Mouse (Mus musculus) midbrain, embryonic 13.5 days (tissue): ENCODE results near the gene Dapl1. TPM values are rescaled to one million over a fixed set of nuclear protein-coding genes. Genes with fewer than 3 reads are reported as not detected.

Experiments
- ATAC-seq: fragments of 200-750 bp; cut with Nextera tagmentation; 2 replicates; pipeline ENCODE4 v1.8.0; 2017; ENCODE audit warnings: mild to moderate bottlenecking, moderate TSS enrichment, moderate library complexity
- H3K27ac ChIP-seq: fragments of 300-500 bp; sonication (generic); 2 replicates; pipeline ENCODE4 v1.5.1; 2015; ENCODE audit warnings: inconsistent platforms, mild to moderate bottlenecking, moderate library complexity
- H3K27me3 ChIP-seq: fragments of 300-500 bp; sonication (generic); 2 replicates; pipeline ENCODE4 v1.6.1; 2015; ENCODE audit warnings: mild to moderate bottlenecking, inconsistent platforms
- H3K36me3 ChIP-seq: fragments of 300-500 bp; sonication (generic); 2 replicates; pipeline ENCODE4 v1.6.1; 2015; ENCODE audit warnings: mild to moderate bottlenecking, inconsistent platforms
- H3K4me1 ChIP-seq: fragments of 300-500 bp; sonication (generic); replicated peaks from 2 replicates; pipeline ENCODE4 v1.6.1; 2015; ENCODE audit warnings: inconsistent platforms
- H3K4me2 ChIP-seq: fragments of 300-500 bp; sonication (generic); replicated peaks from 2 replicates; pipeline ENCODE4 v1.6.1; 2015; ENCODE audit warnings: moderate library complexity, mild to moderate bottlenecking, inconsistent platforms
- H3K4me3 ChIP-seq: fragments of 300-500 bp; sonication (generic); replicated peaks from 2 replicates; pipeline ENCODE4 v1.5.1; 2015; ENCODE audit warnings: mild to moderate bottlenecking, inconsistent platforms
- H3K9ac ChIP-seq: fragments of 300-500 bp; sonication (generic); replicated peaks from 2 replicates; pipeline ENCODE4 v1.6.1; 2015; ENCODE audit warnings: mild to moderate bottlenecking, inconsistent platforms
- H3K9me3 ChIP-seq: fragments of 300-500 bp; sonication (generic); 2 replicates; pipeline ENCODE4 v1.6.1; 2016; ENCODE audit warnings: mild to moderate bottlenecking, inconsistent platforms
- WGBS: fragments of 180-500 bp; shearing (Covaris S2); methylation state at CpG from one replicate; pipeline ENCODE4 v1.1.7; 2015; 5-methylcytosine and 5-hydroxymethylcytosine counted together
- polyA plus RNA-seq: library from polyadenylated mRNA; unstranded; fragments of >200 nt; fragmentation: Nextera tagmentation; extraction: Ambion mirVana; gene quantifications from 2 replicates; pipeline ENCODE4 v1.2.1, GENCODE M21; 2015

Dapl1 gene
- polyA plus RNA-seq, 1 experiment from 2014 or later, result 0.50 TPM

DNA sequence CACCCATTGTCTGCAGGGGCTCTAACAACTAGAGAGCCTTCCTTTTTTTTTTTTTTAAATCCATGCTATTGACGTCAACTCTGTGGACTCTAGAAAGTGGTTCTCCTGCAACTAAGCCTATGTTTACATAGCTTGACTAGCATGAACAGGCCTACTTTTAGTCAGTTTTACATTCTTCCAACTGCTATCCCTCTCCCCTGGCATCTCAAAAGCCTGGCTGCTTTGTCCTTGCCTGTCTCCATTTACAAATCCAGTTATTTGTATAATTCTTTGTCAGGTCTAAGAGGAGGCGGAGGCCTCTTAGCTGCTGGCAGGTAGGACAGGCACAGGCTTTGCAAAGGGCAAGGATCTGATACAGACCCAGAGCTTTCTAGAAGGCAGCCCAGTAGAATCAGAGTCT, 627 bp downstream of the Dapl1 start:
- Histone ChIP-seq H3K36me3 (no peaks in the 10 kb centered on the region), H3K4me1 (peaks cover 14% of the 10 kb centered on the region), H3K27ac (no peak overlapping the region), H3K27me3 (no peaks in the 10 kb centered on the region), H3K9me3 (no peaks in the 10 kb centered on the region), H3K4me2 (no peak overlapping the region), H3K4me3 (no peak overlapping the region), H3K9ac (no peak overlapping the region)
- ATAC-seq, result no peak
- 65% methylated on average over 2 of the region's 2 CpGs for WGBS

- peaks cover 14% of the 10 kb centered on the region for H3K4me1 ChIP-seq
- no peak overlapping the region for H3K27ac ChIP-seq
- WGBS, result 35% methylated on average over 4 of the region's 4 CpGs
These were observed 1.2 kb downstream of the Dapl1 start for GRCm38 (mm10) chr2:59485657-59486056.

DNA sequence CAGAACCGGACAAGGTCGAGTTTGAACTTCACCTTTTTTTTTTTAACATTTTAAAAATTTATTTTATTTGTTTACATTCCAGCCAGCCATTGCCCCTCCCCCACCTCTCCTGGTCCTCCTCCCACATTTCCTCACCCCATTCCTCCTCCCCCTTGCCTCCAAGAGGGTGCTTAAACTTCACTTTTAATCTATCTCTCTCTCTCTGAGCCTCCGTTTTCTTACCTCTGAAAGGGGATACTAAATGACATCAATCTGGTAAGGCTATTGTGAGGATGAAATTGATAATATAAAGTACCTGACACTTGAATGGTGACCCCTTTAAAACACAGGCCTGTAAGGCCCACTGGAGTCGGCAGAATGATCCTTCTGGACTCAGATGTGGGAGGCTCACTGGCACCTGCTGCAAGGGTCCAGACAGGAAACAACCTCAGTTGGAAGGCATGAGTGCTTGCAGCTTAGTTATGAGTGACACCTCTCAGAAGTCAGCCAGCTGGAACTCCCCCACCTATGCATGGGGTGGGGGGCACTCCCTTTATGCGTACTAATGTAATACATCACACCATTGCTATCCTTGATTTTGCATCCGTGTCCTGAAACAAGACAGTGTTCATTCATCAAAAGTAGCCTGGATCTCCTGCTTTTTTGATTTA, 1.9 kb downstream of the Dapl1 start:
- Histone ChIP-seq H3K9me3 (no peaks in the 10 kb centered on the region), H3K4me2 (no peak overlapping the region), H3K27me3 (no peaks in the 10 kb centered on the region), H3K9ac (no peak overlapping the region), H3K4me3 (no peak overlapping the region), H3K36me3 (no peaks in the 10 kb centered on the region), H3K27ac (no peak overlapping the region), H3K4me1 (peaks cover 14% of the 10 kb centered on the region)
- ATAC-seq, result no peak
- WGBS, result 56% methylated on average over 6 of the region's 6 CpGs

More at GRCm38 (mm10) chr2:59485657-59486056, 1.2 kb downstream of the Dapl1 start:
- Histone ChIP-seq H3K4me2 (no peak overlapping the region), H3K9me3 (no peaks in the 10 kb centered on the region), H3K4me3 (no peak overlapping the region), H3K27me3 (no peaks in the 10 kb centered on the region), H3K36me3 (no peaks in the 10 kb centered on the region), H3K9ac (no peak overlapping the region)
- peak; percentile 86 for ATAC-seq

DNA sequence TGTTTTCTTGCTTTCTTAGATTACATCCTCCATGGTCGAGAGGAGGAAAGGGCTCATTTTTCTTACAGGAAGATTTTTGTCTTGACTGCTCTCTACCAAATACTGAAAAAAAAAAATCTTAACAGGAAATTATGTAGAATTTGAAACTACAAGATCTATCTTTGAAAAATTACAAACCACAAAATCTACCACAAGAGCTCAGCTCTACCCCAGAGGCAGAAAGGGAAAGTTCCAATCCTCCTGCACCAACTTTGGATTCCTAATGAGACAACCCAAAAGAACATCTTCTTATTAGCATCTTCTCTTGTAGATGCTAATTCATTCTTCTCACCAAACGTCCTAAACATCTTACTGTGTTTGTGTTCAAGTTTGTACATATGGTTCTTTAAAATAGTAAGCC, 3.8 kb downstream of the Dapl1 start:
- ATAC-seq, result no peak
- Histone ChIP-seq H3K4me2 (no peak overlapping the region), H3K36me3 (no peaks in the 10 kb centered on the region), H3K27me3 (no peaks in the 10 kb centered on the region), H3K4me1 (peaks cover 14% of the 10 kb centered on the region), H3K9ac (no peak overlapping the region), H3K4me3 (no peak overlapping the region), H3K9me3 (no peaks in the 10 kb centered on the region), H3K27ac (no peak overlapping the region)
- 85% methylated on average over 2 of the region's 2 CpGs for WGBS

- H3K27me3 ChIP-seq, result no peaks in the 10 kb centered on the region
- H3K4me3 ChIP-seq, result no peak overlapping the region
- H3K4me1 ChIP-seq, result peaks cover 11% of the 10 kb centered on the region
- ATAC-seq, result no peak
- no peak overlapping the region for H3K27ac ChIP-seq
- H3K36me3 ChIP-seq, result no peaks in the 10 kb centered on the region
- no peak overlapping the region for H3K9ac ChIP-seq
- no peaks in the 10 kb centered on the region for H3K9me3 ChIP-seq
- WGBS, result 76% methylated on average over 7 of the region's 7 CpGs
- H3K4me2 ChIP-seq, result no peak overlapping the region
These were observed 5.9 kb downstream of the Dapl1 start for GRCm38 (mm10) chr2:59490353-59490752.

DNA sequence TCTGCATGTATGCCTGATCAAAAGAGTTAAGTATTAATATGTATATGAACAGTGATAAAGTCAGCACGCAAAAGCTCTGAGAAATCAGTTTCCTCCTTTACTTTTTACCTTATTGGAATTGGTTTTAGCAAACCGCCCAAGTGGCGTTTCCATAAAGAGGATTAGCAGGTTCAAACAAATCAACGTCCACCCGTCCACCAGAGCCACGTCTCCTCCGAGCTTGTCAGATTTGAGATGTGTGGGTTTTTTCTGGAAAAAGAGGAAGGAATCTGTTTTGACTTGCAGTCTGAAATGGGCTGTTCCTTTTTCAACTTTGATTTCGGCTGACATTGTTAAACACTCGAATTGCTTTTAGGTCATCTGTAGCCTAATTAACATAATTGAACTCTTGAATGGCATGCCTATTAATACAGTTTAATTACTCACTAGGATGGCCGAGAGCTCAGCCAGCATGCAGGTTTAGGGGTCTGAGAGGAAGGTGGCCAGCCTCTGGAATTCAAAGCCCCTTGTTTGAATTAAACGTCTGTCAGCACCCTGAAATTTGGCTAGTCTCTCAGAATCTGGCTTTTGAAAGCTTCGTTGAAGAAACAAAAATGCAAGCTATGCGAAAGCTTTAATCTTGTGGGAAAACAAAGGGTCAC, 9.1 kb downstream of the Dapl1 start:
- Histone ChIP-seq H3K4me2 (no peak overlapping the region), H3K27ac (no peak overlapping the region), H3K27me3 (no peaks in the 10 kb centered on the region), H3K36me3 (no peaks in the 10 kb centered on the region), H3K9ac (no peak overlapping the region), H3K4me1 (peaks cover 6% of the 10 kb centered on the region; the same call in 1 of the 2 replicates), H3K9me3 (no peaks in the 10 kb centered on the region), H3K4me3 (no peak overlapping the region)
- 20% methylated on average over 13 of the region's 13 CpGs for WGBS
- no peak for ATAC-seq

- Histone ChIP-seq H3K27me3 (no peaks in the 10 kb centered on the region), H3K9ac (no peak overlapping the region), H3K4me3 (no peak overlapping the region), H3K27ac (no peak overlapping the region), H3K36me3 (no peaks in the 10 kb centered on the region), H3K4me1 (no peaks in the 10 kb centered on the region), H3K9me3 (no peaks in the 10 kb centered on the region), H3K4me2 (no peak overlapping the region)
- ATAC-seq, result no peak
- WGBS, result 91% methylated on average over 8 of the region's 8 CpGs
These were observed 14.7 kb downstream of the Dapl1 start for GRCm38 (mm10) chr2:59499146-59499545.

DNA sequence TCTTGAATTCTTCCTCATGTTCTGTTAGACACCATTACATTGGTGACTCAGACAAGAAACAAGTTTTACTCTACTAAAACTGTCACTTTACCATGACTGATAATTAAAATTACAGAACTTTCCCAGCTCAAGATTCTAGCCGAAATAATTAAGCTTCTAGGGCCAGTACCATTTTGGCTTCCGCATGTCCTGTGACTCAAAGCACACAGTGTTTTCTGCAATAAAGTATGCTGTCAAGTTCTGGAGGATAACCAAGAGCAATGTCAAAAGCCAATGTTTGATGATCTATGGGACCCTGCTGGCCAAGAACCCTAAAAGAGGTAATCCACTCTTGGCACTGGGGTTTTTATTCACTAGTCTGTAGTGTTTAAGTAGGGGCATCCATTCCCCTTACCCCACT, 15.3 kb downstream of the Dapl1 start:
- Histone ChIP-seq H3K36me3 (no peaks in the 10 kb centered on the region), H3K9ac (no peak overlapping the region), H3K4me3 (no peak overlapping the region), H3K27ac (no peak overlapping the region), H3K27me3 (no peaks in the 10 kb centered on the region), H3K4me1 (no peaks in the 10 kb centered on the region), H3K9me3 (no peaks in the 10 kb centered on the region), H3K4me2 (no peak overlapping the region)
- ATAC-seq, result no peak
- WGBS, result 95% methylated on average over 2 of the region's 2 CpGs

DNA sequence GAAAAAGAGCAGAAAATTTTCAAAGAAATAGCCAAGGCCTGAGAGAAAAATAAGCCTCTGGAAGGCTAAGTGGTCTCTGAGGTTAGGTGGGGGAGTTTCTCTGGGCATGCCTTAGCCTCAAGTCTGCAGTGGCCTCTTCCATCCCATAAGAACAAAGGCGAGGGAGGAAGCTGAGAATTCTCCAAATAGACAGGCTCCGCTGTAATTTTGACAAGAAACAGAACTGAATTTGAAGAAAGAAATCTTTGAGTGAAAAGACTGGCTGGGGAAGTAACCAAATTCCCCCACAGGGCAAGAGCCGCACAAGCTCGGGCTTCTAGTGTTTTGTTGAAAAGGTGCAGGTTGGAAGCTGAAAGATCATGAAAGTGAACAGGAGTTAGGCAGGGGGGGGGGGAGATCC, 24.6 kb downstream of the Dapl1 start:
- no peaks in the 10 kb centered on the region for H3K9me3 ChIP-seq
- H3K27me3 ChIP-seq, result no peaks in the 10 kb centered on the region
- H3K4me3 ChIP-seq, result no peak overlapping the region
- 82% methylated on average over 4 of the region's 4 CpGs for WGBS
- no peak overlapping the region for H3K27ac ChIP-seq
- H3K4me2 ChIP-seq, result no peak overlapping the region
- no peaks in the 10 kb centered on the region for H3K36me3 ChIP-seq
- 0 out of 2 replicates have a peak, but pooled peaks cover 6% of the 10 kb centered on the region for H3K4me1 ChIP-seq
- no peak for ATAC-seq
- no peak overlapping the region for H3K9ac ChIP-seq

GRCm38 (mm10) chr2:59510416-59510815, 26.0 kb downstream of the Dapl1 start:
- WGBS, result 40% methylated on average over 9 of the region's 9 CpGs
- no peaks in the 10 kb centered on the region for H3K9me3 ChIP-seq
- no peaks in the 10 kb centered on the region for H3K27me3 ChIP-seq
- ATAC-seq, result peak; percentile 64
- H3K4me3 ChIP-seq, result no peak overlapping the region
- 0 out of 2 replicates have a peak overlapping the region, but pooled peaks have one; percentile 37 for H3K9ac ChIP-seq
- H3K4me1 ChIP-seq, result 0 out of 2 replicates have a peak, but pooled peaks cover 6% of the 10 kb centered on the region
- no peaks in the 10 kb centered on the region for H3K36me3 ChIP-seq
- H3K4me2 ChIP-seq, result 0 out of 2 replicates have a peak overlapping the region, but pooled peaks have one; percentile 8
- H3K27ac ChIP-seq, result peak overlapping the region; percentile 52

DNA sequence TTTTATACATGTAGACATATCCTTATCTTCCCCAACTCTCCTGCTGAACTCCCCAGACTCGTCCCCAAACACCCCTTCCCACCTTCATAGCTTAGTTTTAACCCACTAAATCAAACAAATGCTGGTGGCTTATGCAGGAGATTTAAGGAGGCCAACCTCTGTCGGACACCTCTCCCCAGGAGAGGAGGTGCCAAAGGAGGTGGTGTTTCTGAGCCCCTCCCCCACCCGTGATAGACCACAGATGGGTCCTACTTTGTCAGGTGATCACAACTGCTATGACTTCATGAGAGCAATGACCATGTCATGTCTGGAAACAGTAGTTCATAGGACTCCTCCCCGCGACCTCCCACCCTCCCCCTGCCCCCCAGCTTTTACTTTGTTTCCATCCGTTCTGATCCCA, 26.4 kb downstream of the Dapl1 start:
- H3K4me2 ChIP-seq, result no peak overlapping the region
- no peak overlapping the region for H3K4me3 ChIP-seq
- no peaks in the 10 kb centered on the region for H3K36me3 ChIP-seq
- 0 out of 2 replicates have a peak, but pooled peaks cover 6% of the 10 kb centered on the region for H3K4me1 ChIP-seq
- no peaks in the 10 kb centered on the region for H3K9me3 ChIP-seq
- no peak for ATAC-seq
- no peaks in the 10 kb centered on the region for H3K27me3 ChIP-seq
- WGBS, result 80% methylated on average over 6 of the region's 6 CpGs
- H3K27ac ChIP-seq, result no peak overlapping the region
- H3K9ac ChIP-seq, result 0 out of 2 replicates have a peak overlapping the region, but pooled peaks have one; percentile 37

DNA sequence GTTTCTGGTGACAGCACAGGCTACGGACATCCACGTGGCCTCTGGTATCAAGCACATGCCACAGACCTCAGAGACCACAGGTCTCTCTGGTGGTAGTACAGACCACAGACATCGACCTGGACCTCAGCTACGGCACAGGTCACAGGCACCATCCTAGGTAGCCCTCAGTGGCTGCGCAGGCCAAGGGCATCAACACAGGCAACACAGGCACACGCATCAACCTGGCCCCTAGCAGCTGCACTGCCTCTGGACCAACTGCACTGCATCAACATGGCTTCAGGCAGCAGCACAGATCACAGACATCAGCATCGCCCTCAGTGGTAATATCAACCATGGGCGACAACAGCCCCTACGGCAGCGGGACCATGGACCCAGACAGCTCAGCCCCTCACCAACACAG, 36.2 kb downstream of the Dapl1 start:
- H3K4me2 ChIP-seq, result no peak overlapping the region
- no peaks in the 10 kb centered on the region for H3K27me3 ChIP-seq
- no peak overlapping the region for H3K4me3 ChIP-seq
- no peaks in the 10 kb centered on the region for H3K36me3 ChIP-seq
- no peak for ATAC-seq
- H3K4me1 ChIP-seq, result 0 out of 2 replicates have a peak, but pooled peaks cover 5% of the 10 kb centered on the region
- H3K27ac ChIP-seq, result no peak overlapping the region
- 94% methylated on average over 10 of the region's 10 CpGs for WGBS
- no peaks in the 10 kb centered on the region for H3K9me3 ChIP-seq
- H3K9ac ChIP-seq, result no peak overlapping the region
